Mouse (Mus musculus) gastrocnemius, postnatal 10 days (tissue): ENCODE results near the gene Bod1l. TPM values are rescaled to one million over a fixed set of nuclear protein-coding genes. Genes with fewer than 3 reads are reported as not detected.

Experiments used
- DNase-seq: peaks from one replicate; pipeline ENCODE4 v3.0.0; 2021; ENCODE audit warnings: mixed read lengths
- long read RNA-seq, 2 experiments: library from polyadenylated mRNA; stranded (forward); transcript quantifications; one replicate each; pipeline ENCODE4 v2.0.0; 2021
- total RNA-seq, 2 experiments: library from RNA; stranded (reverse); gene quantifications; 2 replicates each; pipeline ENCODE4 v1.2.3; 2021

Bod1l gene
- total RNA-seq, result 10 to 100 TPM; 14.9 to 18.6 TPM
- long read RNA-seq, experiment 1, partial matches to known transcripts, result 2 of 7 reads
- long read RNA-seq, experiment 1, other reads (novel, unspliced or antisense), result 5 of 7 reads
- long read RNA-seq, experiment 2, partial matches to known transcripts, result 3 of 5 reads
- long read RNA-seq, experiment 2, other reads (novel, unspliced or antisense), result 2 of 5 reads

DNA sequence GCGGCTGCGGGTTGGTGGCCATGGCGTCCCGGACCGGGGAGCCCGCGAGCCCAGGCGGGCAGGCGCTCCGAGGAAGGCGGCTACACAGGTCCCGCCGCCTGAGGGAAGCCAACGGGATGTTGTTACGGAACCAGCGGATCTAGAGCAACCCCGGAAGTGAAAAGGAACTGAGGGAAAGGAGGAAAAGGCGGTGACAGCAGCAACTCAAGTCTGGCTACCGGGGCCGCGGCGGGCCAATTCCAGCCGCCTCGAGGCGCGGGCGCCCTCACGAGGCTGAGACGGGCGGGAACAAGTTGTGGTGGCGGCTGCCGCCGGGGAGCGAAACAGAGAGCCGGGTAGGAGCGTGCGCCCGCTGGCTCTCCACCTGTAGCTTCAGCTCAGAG is at the start of gene Bod1l:
Gene Bod1l, minus strand, starts transcription at position 169 of the 383 bp plus-strand sequence.
- DNase-seq, result peak; percentile 96

DNA sequence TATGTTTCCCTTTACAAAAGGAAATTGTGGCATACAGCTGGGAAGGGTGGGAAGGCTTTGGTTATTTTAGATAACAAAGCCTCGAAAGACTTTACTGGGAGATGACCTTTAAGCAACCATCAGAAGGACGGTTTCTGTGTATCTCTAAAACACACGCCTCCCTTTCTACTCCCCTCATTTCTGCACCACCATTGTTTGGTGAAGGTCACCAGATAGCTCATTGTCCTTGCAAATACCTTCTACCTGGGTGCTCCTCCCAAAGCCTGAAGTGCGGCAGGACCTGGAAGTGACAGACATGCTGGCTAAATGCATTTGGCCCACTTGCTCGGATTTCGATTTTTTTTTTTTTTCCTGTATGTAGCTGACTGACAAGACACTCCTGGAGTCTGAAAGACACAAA is 49.2 kb upstream of the Bod1l start:
- DNase-seq, result no peak

DNA sequence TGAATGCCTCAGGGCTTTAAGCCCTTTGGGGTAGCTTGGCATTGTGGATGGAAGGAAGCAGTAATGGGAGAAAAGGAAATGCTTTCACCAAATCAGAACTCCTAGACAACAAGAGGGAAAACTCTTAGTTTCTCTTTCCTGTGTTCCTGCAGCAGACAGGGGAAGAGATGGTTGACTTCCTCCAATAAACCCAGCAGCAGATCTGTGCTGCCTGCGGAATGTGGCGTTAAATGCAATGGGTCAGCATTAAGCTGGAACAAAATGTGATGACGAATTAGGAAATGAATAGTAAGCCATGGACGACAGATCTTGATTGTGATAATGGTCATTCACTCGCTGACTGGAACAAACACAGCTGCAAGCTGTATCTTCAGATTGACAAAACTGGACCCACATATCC is 46.8 kb upstream of the Bod1l start:
- no peak for DNase-seq

DNA sequence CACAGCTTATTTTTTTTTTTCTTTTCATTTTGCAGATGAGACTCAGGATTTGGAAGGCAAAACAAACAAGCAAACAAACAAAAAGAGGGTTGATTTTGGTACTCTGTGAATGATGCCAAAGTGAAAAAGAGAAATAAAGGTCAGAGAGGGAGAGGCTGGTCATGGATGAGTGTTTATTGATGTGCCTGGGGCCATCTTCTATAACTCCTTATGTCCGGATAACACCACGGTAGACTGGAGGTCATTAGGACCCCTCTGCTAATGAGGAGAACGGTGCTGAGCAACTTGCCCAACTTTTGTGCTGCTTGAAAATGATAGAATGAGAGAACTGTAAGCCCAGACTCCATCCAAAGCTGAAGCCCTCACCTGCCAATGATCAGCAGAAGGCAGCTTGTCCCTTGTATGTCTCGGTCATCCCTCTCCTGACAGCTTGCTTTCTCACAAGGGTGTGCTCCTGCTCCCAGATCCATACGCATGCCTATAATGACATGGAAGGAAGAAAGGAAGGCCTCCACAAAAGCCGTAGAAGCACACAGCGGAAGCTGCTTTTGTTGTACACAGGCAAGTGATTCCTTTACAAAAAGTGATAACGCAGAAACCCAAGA is 45.2 kb upstream of the Bod1l start:
- DNase-seq, result no peak

DNA sequence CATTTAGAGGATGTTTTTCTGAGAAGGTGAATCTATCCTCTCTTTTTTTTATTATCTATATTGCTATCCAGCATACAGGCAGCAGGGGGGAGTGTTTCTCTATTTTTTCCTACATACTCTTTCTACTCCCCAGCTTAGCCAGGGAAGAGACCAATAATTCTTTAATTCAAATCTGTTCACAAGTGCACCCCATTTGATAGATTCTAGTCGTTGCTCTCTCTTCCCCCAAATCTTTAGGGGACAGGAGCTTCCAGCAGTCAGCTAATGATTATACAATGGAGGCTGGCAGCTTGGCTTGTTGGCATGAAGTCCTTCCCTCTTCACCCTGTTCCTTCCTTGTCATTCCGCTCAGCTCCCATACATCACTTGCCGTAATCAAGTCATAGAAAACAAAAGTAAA is 44.7 kb upstream of the Bod1l start:
- no peak for DNase-seq

DNA sequence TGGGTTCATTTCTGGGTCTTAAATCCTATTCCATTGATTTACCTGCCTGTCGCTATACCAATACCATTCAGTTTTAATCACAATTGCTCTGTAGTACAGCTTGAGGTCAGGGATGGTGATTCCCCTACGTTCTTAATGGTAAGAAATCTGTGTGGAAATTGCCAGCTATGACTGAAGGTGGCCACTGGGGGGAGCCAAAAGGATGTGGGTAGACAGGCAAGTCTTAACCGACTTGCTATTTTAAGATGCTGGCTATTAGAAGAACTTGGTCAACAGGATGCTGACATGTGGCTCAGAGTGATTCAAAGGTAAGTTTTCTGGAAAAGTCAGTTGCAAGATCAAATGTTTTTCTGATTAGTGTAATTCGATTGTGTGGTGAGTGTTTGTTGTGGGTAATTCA is 43.6 kb upstream of the Bod1l start:
- peak; percentile 60 for DNase-seq

DNA sequence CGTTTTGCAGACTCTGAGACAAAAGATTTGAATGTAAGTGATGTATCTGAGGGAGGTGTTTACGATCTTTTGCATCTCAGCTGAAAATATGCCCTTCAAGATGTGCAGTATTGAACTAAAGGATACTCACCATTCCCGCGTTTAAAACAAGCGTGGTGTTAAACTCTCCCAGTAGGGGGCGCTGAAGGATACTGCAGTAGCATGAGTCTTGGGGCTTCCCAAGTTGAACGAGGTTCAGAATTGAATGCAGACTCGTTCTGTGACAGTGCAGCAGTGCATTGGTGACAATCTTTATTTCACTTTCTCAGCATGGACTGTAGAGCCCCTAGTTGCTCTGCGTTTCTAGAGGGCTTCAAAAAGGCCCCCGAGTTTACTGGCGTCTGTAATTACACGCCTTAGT is 40.4 kb upstream of the Bod1l start:
- peak; percentile 50 for DNase-seq

DNA sequence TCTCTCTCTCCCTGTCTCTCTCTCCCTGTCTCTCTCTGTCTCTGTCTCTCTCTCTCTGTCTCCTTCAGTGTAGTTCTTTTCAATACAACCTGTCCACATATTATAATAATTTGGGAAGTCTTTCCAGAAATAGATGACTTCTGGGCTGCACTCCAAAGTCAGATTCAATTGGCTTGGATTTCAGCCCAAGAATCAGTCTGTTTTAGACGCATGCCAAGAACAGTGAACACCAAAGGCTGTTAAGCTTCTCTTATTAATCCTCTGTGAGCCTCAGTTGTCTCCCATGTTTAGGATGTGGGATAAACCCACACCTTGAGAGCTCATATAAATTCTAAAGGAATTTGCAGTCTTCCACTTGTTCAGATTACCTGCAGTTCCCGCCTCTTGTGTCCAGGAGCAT is 27.0 kb upstream of the Bod1l start:
- DNase-seq, result no peak

DNA sequence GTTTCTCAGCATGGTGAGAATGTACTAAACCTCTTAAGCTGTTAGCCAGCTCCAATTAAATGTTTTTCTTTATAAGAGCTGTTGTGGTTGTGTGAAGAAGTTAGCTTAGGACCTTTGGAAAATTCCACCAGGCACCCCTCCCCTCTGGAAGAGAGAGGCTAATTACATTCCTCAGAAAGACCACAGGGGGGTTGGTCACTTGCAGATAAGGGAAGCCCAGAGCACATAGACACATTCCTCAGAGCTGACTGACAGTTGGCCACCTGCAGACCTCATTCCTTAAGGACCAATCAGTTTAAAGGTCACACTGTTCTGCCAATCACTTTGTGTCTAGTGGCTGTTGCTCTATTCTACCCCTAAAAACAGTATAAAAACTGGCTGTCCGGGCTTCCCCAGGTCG is 11.7 kb upstream of the Bod1l start:
- no peak for DNase-seq

DNA sequence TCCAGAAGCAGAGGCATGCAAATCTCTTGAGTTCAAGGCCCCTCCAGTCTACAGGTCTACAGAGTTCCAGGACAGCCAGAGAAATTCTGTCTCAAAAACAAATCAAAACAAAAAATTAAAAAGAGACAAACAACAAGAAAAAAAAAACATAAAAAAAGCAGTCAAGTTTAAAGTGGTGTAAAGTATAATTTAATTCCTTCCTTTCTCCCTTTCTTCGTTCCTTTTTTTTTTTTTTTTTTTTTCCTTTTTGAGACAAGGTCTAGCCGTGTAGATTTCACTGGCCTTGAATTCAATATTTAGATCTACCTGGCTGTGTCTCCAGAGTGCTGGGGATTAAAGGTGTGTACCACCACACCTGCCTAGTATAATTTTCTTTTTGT is 1.4 kb upstream of the Bod1l start:
- no peak for DNase-seq

DNA sequence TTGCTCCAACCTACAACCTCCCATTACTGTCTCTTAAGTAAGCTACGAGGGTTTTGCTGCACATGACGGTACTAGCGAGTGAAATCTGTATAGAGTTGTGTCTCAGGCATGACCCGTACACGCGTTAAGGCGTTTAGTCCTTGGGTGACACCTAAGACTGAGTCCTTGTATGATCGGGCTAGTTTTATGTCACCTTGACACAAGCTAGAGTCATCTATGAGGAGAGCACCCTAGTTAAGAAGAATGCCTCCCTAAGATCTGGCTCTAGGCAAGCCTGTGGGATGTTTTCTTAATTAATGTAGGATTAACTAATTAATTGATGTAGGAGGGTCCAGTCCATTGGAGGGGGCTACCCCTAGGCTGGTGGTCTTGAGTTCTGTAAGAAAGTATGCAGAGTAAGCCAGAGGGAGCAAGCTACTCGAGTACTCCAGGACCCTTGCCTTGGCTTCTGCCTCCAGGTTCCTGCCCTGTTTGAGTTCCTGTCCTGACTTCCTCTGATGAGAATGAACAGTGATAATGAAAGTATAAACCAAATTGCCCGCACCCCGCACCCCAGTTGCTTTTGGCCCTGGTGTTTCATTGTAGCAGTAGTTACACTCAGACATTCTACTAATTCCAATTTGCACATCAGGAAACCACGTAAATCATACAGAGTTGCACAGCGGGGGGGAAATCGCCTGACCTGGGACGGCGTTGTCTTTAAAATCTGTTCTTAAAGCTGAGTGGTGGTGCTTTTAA is 874 bp upstream of the Bod1l start:
- no peak for DNase-seq

DNA sequence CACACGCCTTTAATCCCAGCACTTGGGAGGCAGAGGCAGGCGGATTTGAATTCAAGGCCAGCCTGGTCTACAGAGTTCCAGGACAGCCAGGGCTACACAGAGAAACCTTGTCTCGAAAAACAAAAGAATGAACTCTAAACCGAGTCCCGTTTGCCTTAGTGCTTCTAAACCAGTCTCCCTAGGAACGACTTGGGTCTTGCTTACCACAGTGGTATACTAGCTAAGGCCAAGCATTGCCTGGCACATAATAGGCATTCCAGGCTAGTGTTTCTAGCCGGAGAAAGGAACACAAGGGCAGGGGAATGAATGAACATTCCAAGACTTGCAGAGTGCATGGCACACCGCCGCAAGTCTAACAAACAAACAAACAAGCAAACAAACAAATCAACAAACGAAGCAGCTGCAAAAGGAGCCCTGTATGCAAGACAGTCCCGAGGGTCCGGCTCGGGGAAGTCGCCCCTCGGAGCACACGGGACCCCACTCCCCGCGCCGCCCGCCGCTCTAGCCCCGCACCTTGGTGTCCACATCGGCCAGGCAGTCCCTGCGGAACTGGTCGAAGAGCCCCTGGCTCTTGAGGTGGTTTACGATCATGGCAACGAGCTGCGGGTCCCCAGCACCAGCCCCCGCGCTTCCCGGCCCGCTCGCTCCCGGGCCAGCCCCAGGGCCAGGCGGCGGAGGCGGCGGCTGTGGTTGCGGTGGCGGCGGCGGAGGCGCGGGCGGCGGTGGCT is 532 bp downstream of the Bod1l start:
- DNase-seq, result no peak

DNA sequence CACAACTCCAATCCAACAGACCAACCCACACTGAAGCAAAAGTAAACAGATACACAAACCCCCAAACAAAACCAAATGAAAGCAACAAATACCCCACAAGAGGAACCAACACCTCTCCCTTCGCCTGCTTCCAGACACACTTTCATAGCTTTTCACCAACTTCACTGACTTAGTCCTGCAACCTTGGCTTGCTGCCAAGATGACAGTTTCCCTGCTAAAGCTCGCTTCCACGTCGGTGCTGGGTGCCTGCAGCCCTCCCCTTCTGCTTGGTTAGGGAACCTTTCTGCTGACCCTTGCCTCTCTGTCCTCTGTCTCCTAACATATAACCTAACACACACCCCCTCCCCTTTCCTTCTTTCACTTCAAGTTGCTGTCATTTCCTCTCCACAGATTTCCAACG is 1.4 kb downstream of the Bod1l start:
- DNase-seq, result peak; percentile 42

DNA sequence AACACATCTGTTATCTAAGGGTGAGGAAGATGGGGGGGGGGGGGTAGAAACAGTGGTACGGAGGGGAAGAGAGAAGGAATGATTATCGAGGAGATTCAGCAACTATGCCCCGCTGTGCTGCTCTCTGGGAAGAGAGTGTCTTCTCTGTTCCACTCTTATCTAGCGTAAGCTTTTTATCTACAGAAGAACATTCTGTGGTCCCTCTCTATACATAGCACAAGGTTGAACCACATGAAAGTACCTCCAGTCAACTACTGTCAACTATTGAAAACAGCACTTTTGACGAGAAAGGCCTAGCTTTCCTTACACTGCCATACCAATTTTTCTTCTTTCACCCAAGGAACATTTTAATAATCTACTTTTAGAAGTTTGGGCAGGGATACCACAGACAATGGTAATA is 2.4 kb downstream of the Bod1l start:
- DNase-seq, result no peak

DNA sequence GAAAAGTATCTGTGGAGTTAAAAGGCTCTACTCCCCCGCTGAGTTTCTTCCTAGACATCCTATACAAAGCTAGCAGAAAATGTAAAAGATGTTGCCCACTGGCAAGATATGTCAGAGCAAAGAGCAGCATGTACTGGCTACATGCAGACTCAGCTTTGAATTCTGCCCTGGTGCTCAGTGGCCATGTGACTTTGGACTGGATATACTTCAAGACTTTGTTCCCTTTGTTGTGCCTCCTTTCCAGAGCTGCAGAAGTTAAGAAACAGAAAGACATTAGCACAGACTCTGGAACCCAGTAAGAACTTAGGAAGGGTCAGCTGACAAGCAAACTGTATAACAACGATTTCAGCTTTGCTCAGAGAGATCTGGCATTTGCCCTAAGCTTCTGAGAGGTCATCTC is 14.0 kb downstream of the Bod1l start:
- DNase-seq, result no peak

DNA sequence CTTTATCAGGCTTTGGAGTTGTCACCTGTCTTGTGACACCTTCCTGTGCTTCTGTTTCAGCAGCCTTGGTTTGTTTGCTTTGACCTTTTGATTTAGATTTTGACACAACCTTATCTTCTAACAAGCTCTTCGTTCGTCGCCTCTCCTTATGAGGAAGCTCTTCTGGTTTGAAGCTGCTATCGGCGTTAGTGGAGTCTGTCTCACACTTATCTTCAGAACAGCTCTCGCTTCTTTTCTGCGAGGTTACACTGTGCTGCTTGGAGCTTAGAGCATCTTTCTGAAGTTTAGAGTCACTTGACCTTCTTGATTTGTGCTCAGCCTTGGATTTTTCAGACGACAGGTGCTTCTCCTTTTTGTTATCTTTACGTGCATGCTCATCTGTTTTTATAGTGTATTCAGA is 23.0 kb downstream of the Bod1l start:
- no peak for DNase-seq

DNA sequence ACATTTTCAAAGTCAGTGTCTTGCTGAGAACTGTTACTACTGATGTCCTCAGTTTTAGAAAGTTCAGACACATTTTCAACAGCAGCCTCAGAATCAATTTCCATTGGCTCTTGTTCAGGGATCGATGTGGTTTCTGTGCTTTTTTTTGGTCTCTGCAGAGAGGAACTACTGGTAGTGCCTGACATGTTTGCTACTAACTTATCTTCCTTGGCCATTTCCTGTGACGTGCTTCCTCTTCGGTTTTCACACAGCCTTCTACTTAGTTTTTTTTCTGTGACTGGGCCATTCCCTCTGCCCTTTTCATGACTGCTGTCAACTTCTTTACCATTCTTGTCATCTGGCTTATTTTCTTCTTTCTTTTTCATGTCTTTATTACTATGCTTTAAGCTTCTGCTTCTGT is 23.6 kb downstream of the Bod1l start:
- no peak for DNase-seq

DNA sequence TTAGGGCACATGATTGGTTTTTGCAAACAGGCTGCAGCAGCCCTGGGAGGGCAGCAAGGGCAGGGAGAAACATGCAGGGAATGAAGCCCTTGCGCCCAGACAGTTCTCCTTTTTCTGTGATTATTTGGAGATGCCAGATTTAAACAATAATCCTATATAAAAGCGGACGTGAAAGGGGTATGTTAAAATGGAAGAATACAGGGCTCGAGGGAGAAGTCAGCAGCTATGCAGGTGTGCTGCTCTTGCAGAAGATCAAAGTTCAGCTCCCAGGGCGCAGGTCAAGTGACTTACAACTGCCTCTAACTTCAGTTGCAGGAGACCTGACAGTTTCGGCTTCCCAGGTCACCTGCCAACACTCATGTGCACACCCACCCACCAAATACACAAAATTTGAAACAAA is 31.6 kb downstream of the Bod1l start:
- no peak for DNase-seq

DNA sequence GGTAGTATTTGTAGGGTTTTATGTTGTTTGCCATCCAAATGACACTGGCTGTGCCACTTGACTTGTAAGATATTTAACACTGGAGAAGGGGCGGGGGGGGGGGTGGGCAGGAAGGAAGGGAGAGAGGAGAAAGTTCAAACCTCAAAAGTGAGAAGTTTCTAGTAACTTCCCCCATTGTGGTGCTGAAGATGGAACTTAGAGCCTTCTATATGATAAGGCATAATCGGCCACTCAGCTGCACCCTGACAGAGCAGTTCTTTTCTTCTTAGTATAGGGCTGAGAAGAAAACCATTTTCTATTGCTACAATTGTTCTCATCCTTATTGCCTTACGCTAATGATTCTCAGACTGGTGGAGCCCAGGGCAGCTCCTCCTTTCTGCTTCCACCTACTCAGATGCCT is 32.8 kb downstream of the Bod1l start:
- no peak for DNase-seq

DNA sequence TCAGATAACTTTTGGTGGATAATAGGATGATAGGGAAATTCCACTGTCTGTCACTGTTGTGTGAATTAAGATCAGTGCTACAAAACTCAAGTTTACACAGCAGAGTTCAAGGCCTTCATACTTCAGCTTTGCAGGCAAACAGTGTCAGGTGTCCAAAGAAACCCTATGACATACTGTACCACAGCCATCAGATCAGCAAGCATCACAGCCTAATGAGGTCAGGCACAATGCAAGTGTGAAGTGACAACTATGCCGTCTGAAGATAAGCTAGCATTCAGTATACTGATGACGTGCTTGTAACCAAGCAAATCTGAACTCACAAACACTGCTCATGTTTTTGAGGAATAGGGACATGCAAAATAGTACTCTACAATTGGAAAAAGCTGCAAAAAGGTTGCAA is 36.7 kb downstream of the Bod1l start:
- no peak for DNase-seq

DNA sequence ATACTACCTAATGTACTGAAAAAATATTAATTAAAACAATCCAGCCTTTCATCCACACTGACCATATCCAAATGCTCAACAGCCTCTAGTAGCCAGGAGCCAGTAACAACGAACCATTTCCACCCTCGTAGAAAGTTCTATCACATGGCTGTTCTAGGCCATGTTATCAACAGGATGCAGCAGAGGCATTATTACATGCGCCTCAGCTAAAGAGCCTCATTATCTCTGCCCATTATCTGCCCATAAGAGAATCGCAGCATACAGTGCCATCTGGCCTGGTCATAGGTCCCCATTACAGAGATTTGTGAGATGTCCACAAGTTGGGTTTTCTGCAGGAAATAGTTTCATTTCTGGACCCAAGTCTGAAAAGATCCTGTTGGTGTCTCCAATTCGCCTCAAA is 37.9 kb downstream of the Bod1l start:
- no peak for DNase-seq

DNA sequence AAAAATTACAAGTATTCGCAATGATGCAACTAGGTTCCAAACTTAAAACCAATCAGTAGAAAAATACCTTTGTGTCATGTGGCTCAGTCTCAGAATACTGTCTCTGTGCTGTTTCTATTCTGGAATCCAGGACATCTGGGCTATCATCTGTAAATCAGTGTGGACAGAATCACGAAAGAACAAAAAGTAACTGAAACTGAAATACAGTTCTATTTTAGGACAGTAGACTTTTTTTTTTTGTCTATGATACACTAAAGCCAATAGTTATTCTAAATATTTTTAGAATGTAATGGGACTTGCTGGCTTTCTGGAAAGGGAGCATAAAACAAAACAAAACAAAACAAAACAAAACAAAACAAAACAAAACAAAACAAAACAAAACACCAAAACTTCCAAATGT is 39.0 kb downstream of the Bod1l start:
- DNase-seq, result no peak

DNA sequence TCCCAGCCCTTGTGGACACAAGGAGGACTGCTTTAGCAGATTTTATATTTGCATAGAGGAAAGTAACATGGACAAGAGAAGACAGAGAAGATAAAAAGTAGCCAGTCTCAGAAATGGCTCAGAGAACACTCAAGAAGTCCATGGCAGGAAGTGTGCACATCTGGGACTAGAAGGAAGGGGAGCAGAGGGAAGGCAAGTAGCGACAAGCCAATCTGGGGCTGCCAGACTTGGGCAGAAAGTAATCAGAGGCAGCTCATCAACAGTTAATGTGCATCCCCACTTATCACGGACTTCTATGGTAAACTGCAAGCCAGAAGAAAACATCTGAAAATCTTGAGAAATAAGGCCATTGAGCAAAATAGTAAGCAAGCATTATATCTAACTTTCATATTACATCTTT is 39.5 kb downstream of the Bod1l start:
- no peak for DNase-seq

DNA sequence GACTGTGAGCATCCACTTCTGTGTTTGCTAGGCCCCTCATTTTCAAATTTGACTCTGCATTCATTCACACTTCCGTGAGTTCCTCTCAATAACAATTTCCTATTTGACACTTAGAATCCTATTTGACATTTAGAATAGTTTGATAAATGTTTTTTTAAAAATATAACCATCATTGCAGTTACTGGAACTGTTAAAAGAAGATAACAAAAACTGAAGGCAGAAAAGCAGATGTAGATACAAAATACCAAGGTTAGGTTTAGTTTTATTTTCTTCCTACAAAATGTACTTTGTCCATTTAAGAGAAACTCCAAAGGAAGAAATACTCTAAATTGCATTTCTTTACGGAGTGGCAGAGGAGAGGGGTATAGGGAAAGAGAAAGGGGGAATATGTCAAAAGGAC is 42.5 kb downstream of the Bod1l start:
- no peak for DNase-seq
